Mouse (Mus musculus): Measurements from ENCODE around the gene Yars. TPM values are rescaled to one million over a fixed set of nuclear protein-coding genes. Genes with fewer than 3 reads are reported as not detected.

The Yars gene
- polyA plus RNA-seq, 1 experiment from 2014 or later = 85.0 TPM

- Histone ChIP-seq H3K9ac (replicated peaks; ENCODE audit: low read length) (peak overlapping the region; percentile 28; the same call in 1 of the 2 replicates), H3K4me3 (ENCODE audit: low read length) (no peak overlapping the region), H3K4me2 (replicated peaks; ENCODE audit: low read depth, low read length) (peak overlapping the region; percentile 90), H3K4me1 (ENCODE audit: insufficient read depth, low read length) (peaks cover 68% of the 10 kb centered on the region), H3K36me3 (ENCODE audit: insufficient read depth, low read length) (no peaks in the 10 kb centered on the region), H3K27me3 (ENCODE audit: insufficient read depth, low read length) (no peaks in the 10 kb centered on the region), H3K27ac (ENCODE audit: low read length) (peak overlapping the region; percentile 87; the same call in 1 of the 2 replicates), H3K9me3 (ENCODE audit: low read length) (no peaks in the 10 kb centered on the region)
- 75% methylated on average over 8 of the region's 8 CpGs for WGBS
- ATAC-seq (ENCODE audit: low FRiP score, low TSS enrichment) = no peak
Measured at GRCm38 (mm10) chr4:129236236-129236813, 46.8 kb downstream of the Yars start.

- Histone ChIP-seq H3K4me2 (replicated peaks; ENCODE audit: low read depth, low read length) (peak overlapping the region; percentile 90), H3K36me3 (ENCODE audit: insufficient read depth, low read length) (no peaks in the 10 kb centered on the region), H3K4me1 (ENCODE audit: insufficient read depth, low read length) (peaks cover 64% of the 10 kb centered on the region), H3K27me3 (ENCODE audit: insufficient read depth, low read length) (no peaks in the 10 kb centered on the region), H3K9ac (replicated peaks; ENCODE audit: low read length) (peak overlapping the region; percentile 82), H3K9me3 (ENCODE audit: low read length) (no peaks in the 10 kb centered on the region), H3K4me3 (ENCODE audit: low read length) (peak overlapping the region; percentile 82), H3K27ac (ENCODE audit: low read length) (peak overlapping the region; percentile 77)
- 9% methylated on average over 21 of the region's 21 CpGs for WGBS
- ATAC-seq (ENCODE audit: low FRiP score, low TSS enrichment) = peak; percentile 8; the same call in 1 of the 2 replicates
Measured at GRCm38 (mm10) chr4:129237843-129238441, 48.4 kb downstream of the Yars start.

- peak overlapping the region; percentile 77 for H3K27ac ChIP-seq (ENCODE audit: low read length)
Measured at GRCm38 (mm10) chr4:129238579-129239016, 49.0 kb downstream of the Yars start.

GRCm38 (mm10) chr4:129239075-129239474, 49.5 kb downstream of the Yars start:
- H3K9me3 ChIP-seq (ENCODE audit: low read length) = no peaks in the 10 kb centered on the region
- H3K4me1 ChIP-seq (ENCODE audit: insufficient read depth, low read length) = peaks cover 58% of the 10 kb centered on the region
- WGBS = under 1% methylated on average over 26 of the region's 29 CpGs
- peak; percentile 86 for ATAC-seq (ENCODE audit: low FRiP score, low TSS enrichment)
- H3K27me3 ChIP-seq (ENCODE audit: insufficient read depth, low read length) = no peaks in the 10 kb centered on the region
- peak overlapping the region; percentile 90 for H3K4me2 ChIP-seq (replicated peaks; ENCODE audit: low read depth, low read length)
- peak overlapping the region; percentile 82 for H3K4me3 ChIP-seq (ENCODE audit: low read length)
- H3K9ac ChIP-seq (replicated peaks; ENCODE audit: low read length) = peak overlapping the region; percentile 82
- H3K27ac ChIP-seq (ENCODE audit: low read length) = peak overlapping the region; percentile 77
- H3K36me3 ChIP-seq (ENCODE audit: insufficient read depth, low read length) = no peaks in the 10 kb centered on the region

More at GRCm38 (mm10) chr4:129238579-129239016, 49.0 kb downstream of the Yars start:
- no peaks in the 10 kb centered on the region for H3K36me3 ChIP-seq (ENCODE audit: insufficient read depth, low read length)
- peak overlapping the region; percentile 82 for H3K9ac ChIP-seq (replicated peaks; ENCODE audit: low read length)
- WGBS = 2% methylated on average over 22 of the region's 23 CpGs
- H3K4me1 ChIP-seq (ENCODE audit: insufficient read depth, low read length) = peaks cover 59% of the 10 kb centered on the region
- peak overlapping the region; percentile 90 for H3K4me2 ChIP-seq (replicated peaks; ENCODE audit: low read depth, low read length)
- no peaks in the 10 kb centered on the region for H3K9me3 ChIP-seq (ENCODE audit: low read length)
- H3K27me3 ChIP-seq (ENCODE audit: insufficient read depth, low read length) = no peaks in the 10 kb centered on the region
- H3K4me3 ChIP-seq (ENCODE audit: low read length) = peak overlapping the region; percentile 82
- ATAC-seq (ENCODE audit: low FRiP score, low TSS enrichment) = peak; percentile 41

- Histone ChIP-seq H3K4me3 (ENCODE audit: low read length) (no peak overlapping the region), H3K9me3 (ENCODE audit: low read length) (no peaks in the 10 kb centered on the region), H3K4me1 (ENCODE audit: insufficient read depth, low read length) (peaks cover 56% of the 10 kb centered on the region), H3K36me3 (ENCODE audit: insufficient read depth, low read length) (no peaks in the 10 kb centered on the region), H3K27me3 (ENCODE audit: insufficient read depth, low read length) (no peaks in the 10 kb centered on the region), H3K4me2 (replicated peaks; ENCODE audit: low read depth, low read length) (no peak overlapping the region), H3K9ac (replicated peaks; ENCODE audit: low read length) (no peak overlapping the region), H3K27ac (ENCODE audit: low read length) (no peak overlapping the region)
- ATAC-seq (ENCODE audit: low FRiP score, low TSS enrichment) = no peak
- 21% methylated on average over 7 of the region's 7 CpGs for WGBS
Measured at GRCm38 (mm10) chr4:129241898-129242297, 52.3 kb downstream of the Yars start.

- ATAC-seq (ENCODE audit: low FRiP score, low TSS enrichment) = no peak
- Histone ChIP-seq H3K27ac (ENCODE audit: low read length) (no peak overlapping the region), H3K27me3 (ENCODE audit: insufficient read depth, low read length) (no peaks in the 10 kb centered on the region; the same call in 1 of the 2 replicates), H3K9me3 (ENCODE audit: low read length) (no peaks in the 10 kb centered on the region), H3K4me1 (ENCODE audit: insufficient read depth, low read length) (peaks cover 57% of the 10 kb centered on the region), H3K4me3 (ENCODE audit: low read length) (no peak overlapping the region), H3K9ac (replicated peaks; ENCODE audit: low read length) (no peak overlapping the region), H3K36me3 (ENCODE audit: insufficient read depth, low read length) (no peaks in the 10 kb centered on the region), H3K4me2 (replicated peaks; ENCODE audit: low read depth, low read length) (no peak overlapping the region)
- 45% methylated on average over 4 of the region's 4 CpGs for WGBS
Measured at GRCm38 (mm10) chr4:129242327-129242726, 52.8 kb downstream of the Yars start.

GRCm38 (mm10) chr4:129242761-129243160, 53.2 kb downstream of the Yars start:
- no peak overlapping the region for H3K9ac ChIP-seq (replicated peaks; ENCODE audit: low read length)
- WGBS = 43% methylated on average over 4 of the region's 4 CpGs
- H3K27me3 ChIP-seq (ENCODE audit: insufficient read depth, low read length) = no peaks in the 10 kb centered on the region; the same call in 1 of the 2 replicates
- H3K27ac ChIP-seq (ENCODE audit: low read length) = no peak overlapping the region
- no peak for ATAC-seq (ENCODE audit: low FRiP score, low TSS enrichment)
- H3K4me2 ChIP-seq (replicated peaks; ENCODE audit: low read depth, low read length) = no peak overlapping the region
- peaks cover 57% of the 10 kb centered on the region for H3K4me1 ChIP-seq (ENCODE audit: insufficient read depth, low read length)
- H3K4me3 ChIP-seq (ENCODE audit: low read length) = no peak overlapping the region
- H3K9me3 ChIP-seq (ENCODE audit: low read length) = no peaks in the 10 kb centered on the region
- no peaks in the 10 kb centered on the region for H3K36me3 ChIP-seq (ENCODE audit: insufficient read depth, low read length)

GRCm38 (mm10) chr4:129244802-129245201, 55.2 kb downstream of the Yars start:
- no peak for ATAC-seq (ENCODE audit: low FRiP score, low TSS enrichment)
- no peak overlapping the region for H3K4me3 ChIP-seq (ENCODE audit: low read length)
- no peaks in the 10 kb centered on the region for H3K36me3 ChIP-seq (ENCODE audit: insufficient read depth, low read length)
- peaks cover 7% of the 10 kb centered on the region; the same call in 1 of the 2 replicates for H3K27me3 ChIP-seq (ENCODE audit: insufficient read depth, low read length)
- no peaks in the 10 kb centered on the region for H3K9me3 ChIP-seq (ENCODE audit: low read length)
- H3K4me1 ChIP-seq (ENCODE audit: insufficient read depth, low read length) = peaks cover 50% of the 10 kb centered on the region
- no peak overlapping the region for H3K27ac ChIP-seq (ENCODE audit: low read length)
- no peak overlapping the region for H3K4me2 ChIP-seq (replicated peaks; ENCODE audit: low read depth, low read length)
- WGBS = 45% methylated on average over 4 of the region's 4 CpGs
- H3K9ac ChIP-seq (replicated peaks; ENCODE audit: low read length) = no peak overlapping the region

GRCm38 (mm10) chr4:129246360-129247301, 57.1 kb downstream of the Yars start:
- Histone ChIP-seq H3K27me3 (ENCODE audit: insufficient read depth, low read length) (peaks cover 9% of the 10 kb centered on the region; the same call in 1 of the 2 replicates), H3K4me2 (replicated peaks; ENCODE audit: low read depth, low read length) (peak overlapping the region; percentile 99), H3K4me3 (ENCODE audit: low read length) (peak overlapping the region; percentile 69; the same call in 1 of the 2 replicates), H3K36me3 (ENCODE audit: insufficient read depth, low read length) (no peaks in the 10 kb centered on the region), H3K9me3 (ENCODE audit: low read length) (no peaks in the 10 kb centered on the region), H3K27ac (ENCODE audit: low read length) (no peak overlapping the region), H3K4me1 (ENCODE audit: insufficient read depth, low read length) (peaks cover 59% of the 10 kb centered on the region), H3K9ac (replicated peaks; ENCODE audit: low read length) (peak overlapping the region; percentile 7; the same call in 1 of the 2 replicates)
- ATAC-seq (ENCODE audit: low FRiP score, low TSS enrichment) = no peak
- 43% methylated on average over 15 of the region's 15 CpGs for WGBS

Measured in kidney, embryonic 16.5 days (tissue).